Mouse (Mus musculus) liver, embryonic 14.5 days (tissue): ENCODE measurements at regions not wholly inside any gene's neighbourhood (a gene's known extent, or its start where the extent isn't known, plus 50 kb on each side); places are given as distances from the start of the nearest gene placed in this dataset.

Experiments used
- CTCF ChIP-seq: IDR thresholded peaks from 2 replicates; pipeline ENCODE4 v1.5.1; 2016; ENCODE audit warnings: antibody characterized with exemption, low read depth, control low read depth
- EP300 ChIP-seq: IDR thresholded peaks from 2 replicates; pipeline ENCODE4 v1.6.1; 2016; ENCODE audit warnings: antibody characterized with exemption, low read depth

DNA sequence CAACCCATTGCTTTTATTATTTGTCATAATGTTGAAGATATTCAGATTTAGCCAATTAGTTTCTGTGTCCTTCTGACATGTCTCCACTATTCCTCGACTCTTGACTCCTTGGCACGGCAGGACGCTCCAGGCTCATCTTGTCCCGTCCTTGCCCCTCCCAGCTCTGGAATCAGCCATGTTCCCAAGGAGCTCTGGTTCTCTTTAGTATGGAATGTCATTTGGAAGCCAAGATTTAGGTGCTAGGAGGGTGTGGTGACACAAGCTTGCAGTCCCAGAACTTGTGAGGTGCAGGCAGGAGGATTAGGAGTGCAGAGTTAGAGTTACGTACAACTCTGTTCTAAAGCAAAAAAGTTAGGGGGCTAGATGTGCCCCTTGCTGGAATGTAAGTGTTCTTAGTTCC is 166.9 kb upstream of the Klf4 start:
- TF ChIP-seq CTCF (no peak), EP300 (no peak)
